Mouse (Mus musculus): ENCODE results near the gene Gm28308. TPM values are rescaled to one million over a fixed set of nuclear protein-coding genes. Genes with fewer than 3 reads are reported as not detected.

The Gm28308 gene
- polyA plus RNA-seq, 1 experiment from 2014 or later: not detected

DNA sequence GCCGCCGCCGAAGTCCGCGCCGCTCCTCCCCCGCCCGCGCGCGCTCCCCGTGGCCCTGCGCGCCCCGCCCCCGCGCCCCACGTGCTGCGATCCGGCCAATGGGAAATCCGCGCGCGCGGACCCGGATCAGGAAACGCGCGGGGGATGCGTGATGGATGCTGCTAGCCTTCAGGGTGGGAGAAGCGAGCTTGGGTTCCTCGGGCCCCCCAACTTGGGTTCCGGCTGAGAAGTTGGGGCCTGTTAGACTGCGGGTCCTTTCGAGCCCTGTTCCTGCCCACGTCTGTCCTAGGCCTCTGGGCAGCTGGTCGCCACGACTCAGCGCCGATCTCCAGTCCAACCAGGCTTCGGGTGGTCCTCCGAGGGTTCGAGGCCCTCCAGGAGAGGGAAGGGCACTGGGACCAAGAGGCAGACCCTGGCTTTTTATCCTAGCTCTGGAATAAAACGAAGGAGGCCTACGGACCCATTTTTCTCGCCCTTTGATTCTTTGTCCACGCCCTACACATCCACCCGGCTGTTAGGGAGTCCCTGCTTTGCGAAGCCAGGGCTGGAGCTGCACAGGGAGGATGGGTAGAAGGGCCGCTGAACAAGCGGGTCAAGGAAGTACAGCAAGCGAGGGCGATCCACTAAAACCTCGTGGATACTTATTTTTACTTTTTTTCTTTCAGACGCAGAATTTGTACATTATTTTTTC lies 21.1 kb downstream of the Gm28308 start:
- H3K4me3 ChIP-seq (ENCODE audit: low read length): peak overlapping the region; percentile 70
- H3K9ac ChIP-seq (ENCODE audit: low read depth, low read length): peak overlapping the region; percentile 73
- H3K9me3 ChIP-seq (ENCODE audit: control insufficient read depth, low read length): no peaks in the 10 kb centered on the region
- peaks cover 32% of the 10 kb centered on the region for H3K4me1 ChIP-seq (ENCODE audit: control insufficient read depth, insufficient read depth, low read length)
- no peaks in the 10 kb centered on the region for H3K36me3 ChIP-seq (ENCODE audit: control insufficient read depth, insufficient read depth, low read length)
- H3K27ac ChIP-seq (ENCODE audit: low read length): peak overlapping the region; percentile 89
- WGBS: 1% methylated on average over 43 of the region's 55 CpGs
- no peaks in the 10 kb centered on the region; the same call in 1 of the 2 replicates for H3K27me3 ChIP-seq (replicated peaks; ENCODE audit: control insufficient read depth, insufficient read depth, low read length)
- H3K4me2 ChIP-seq (ENCODE audit: low read depth, low read length): peak overlapping the region; percentile 95
- peak; percentile 71 for ATAC-seq

DNA sequence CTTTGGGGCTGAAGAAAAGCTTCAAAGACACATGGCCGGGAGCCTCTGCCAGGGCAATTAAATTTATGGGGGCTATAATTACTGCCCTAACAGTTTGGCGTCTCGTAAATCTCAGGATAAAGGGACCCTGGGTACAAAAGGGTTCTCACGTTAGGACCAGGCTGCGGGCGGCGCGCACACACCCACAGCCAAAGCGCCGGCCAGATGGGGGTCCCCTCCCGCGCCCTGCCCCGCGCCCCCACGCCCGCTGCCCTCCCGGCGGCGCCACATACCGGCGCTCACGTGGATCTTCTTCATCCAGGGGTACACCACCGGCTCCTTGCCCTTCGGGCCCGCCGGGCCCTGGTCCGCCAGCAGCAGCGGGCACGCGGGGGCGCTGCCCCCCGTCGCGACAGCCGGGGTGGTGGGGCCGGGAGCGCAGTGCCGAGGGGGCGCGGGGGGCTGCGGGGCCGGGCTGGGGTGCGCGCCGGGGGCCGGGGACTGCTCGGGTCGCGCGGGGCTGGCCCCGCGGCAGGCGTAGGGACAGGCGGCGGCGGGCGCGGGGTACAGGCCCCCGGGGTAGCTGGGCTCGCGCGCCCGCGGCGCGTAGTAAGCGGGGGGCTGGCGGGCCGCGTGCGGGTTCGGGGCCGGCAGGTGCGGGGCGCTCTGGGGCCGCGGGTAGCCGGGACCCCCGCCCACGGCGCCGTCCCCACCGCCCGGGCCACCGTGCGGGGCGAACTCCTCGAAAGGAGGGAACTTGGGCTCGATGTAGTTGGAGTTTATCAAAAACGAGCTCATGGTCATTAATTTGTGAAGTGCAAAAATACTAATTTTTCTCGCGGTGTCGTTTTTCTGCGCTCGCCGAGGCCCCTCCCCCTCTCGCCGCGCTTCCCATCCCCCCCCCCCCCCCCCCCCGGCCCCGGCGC lies 22.0 kb downstream of the Gm28308 start, which contains the start of gene Hoxa4:
Gene Hoxa4, minus strand, starts transcription at position 848 of the 905 bp plus-strand sequence.
- Histone ChIP-seq H3K4me1 (ENCODE audit: control insufficient read depth, insufficient read depth, low read length) (peaks cover 36% of the 10 kb centered on the region), H3K36me3 (ENCODE audit: control insufficient read depth, insufficient read depth, low read length) (no peaks in the 10 kb centered on the region), H3K9ac (ENCODE audit: low read depth, low read length) (peak within 1 kb of the TSS; percentile 89), H3K27me3 (replicated peaks; ENCODE audit: control insufficient read depth, insufficient read depth, low read length) (no peaks in the 10 kb centered on the region; the same call in 1 of the 2 replicates), H3K4me3 (ENCODE audit: low read length) (peak within 1 kb of the TSS; percentile 70), H3K4me2 (ENCODE audit: low read depth, low read length) (peak within 1 kb of the TSS; percentile 95), H3K27ac (ENCODE audit: low read length) (peak within 1 kb of the TSS; percentile 93), H3K9me3 (ENCODE audit: control insufficient read depth, low read length) (no peaks in the 10 kb centered on the region)
- ATAC-seq: peak; percentile 49
- under 1% methylated on average over 76 of the region's 102 CpGs for WGBS

DNA sequence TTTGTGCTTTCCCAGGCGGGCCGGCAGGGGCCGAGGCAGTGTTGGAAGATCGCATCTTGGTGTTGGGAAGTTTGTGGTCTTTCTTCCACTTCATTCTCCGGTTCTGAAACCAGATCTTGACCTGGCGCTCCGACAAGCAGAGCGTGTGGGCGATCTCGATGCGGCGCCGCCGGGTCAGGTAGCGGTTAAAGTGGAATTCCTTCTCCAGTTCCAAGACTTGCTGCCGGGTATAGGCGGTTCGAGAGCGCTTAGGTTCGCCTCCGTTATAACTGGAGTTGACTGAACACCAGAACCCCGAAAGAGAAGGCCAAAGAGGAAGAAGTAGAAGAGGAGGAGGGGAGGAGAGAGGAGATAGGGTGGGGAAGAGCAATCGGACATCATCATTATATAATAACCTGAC lies 22.7 kb downstream of the Gm28308 start:
- Histone ChIP-seq H3K4me3 (ENCODE audit: low read length) (peak overlapping the region; percentile 70), H3K9ac (ENCODE audit: low read depth, low read length) (peak overlapping the region; percentile 89), H3K4me1 (ENCODE audit: control insufficient read depth, insufficient read depth, low read length) (peaks cover 40% of the 10 kb centered on the region), H3K27me3 (replicated peaks; ENCODE audit: control insufficient read depth, insufficient read depth, low read length) (no peaks in the 10 kb centered on the region), H3K27ac (ENCODE audit: low read length) (peak overlapping the region; percentile 93), H3K9me3 (ENCODE audit: control insufficient read depth, low read length) (no peaks in the 10 kb centered on the region), H3K36me3 (ENCODE audit: control insufficient read depth, insufficient read depth, low read length) (no peaks in the 10 kb centered on the region), H3K4me2 (ENCODE audit: low read depth, low read length) (peak overlapping the region; percentile 95)
- 9% methylated on average over 23 of the region's 23 CpGs for WGBS
- 0 out of 2 replicates have a peak, but pooled peaks have one; percentile 2 for ATAC-seq

DNA sequence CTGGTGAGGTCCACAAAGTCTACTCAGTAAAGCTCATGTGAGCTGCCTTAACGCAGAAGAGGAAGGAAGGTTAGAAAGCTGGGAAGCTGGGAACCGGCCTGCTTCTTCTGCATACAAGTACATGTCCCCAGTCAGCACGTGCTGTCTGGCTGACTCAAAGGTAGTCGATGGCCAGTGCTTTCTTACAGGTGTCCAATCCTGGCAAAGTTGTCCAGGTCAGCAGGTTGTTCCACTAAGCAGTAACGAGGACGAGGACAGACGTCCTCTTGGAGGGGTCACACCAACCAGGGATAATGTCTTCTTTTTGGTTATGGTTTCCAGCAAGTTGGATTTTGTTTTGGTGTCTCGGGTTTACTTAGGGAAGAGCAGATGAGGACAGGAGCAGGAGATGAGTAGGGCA lies 23.2 kb downstream of the Gm28308 start:
- H3K36me3 ChIP-seq (ENCODE audit: control insufficient read depth, insufficient read depth, low read length): no peaks in the 10 kb centered on the region
- H3K27ac ChIP-seq (ENCODE audit: low read length): peak overlapping the region; percentile 93
- H3K4me2 ChIP-seq (ENCODE audit: low read depth, low read length): peak overlapping the region; percentile 95
- 33% methylated on average over 8 of the region's 8 CpGs for WGBS
- H3K9ac ChIP-seq (ENCODE audit: low read depth, low read length): peak overlapping the region; percentile 89
- peaks cover 41% of the 10 kb centered on the region for H3K4me1 ChIP-seq (ENCODE audit: control insufficient read depth, insufficient read depth, low read length)
- no peaks in the 10 kb centered on the region for H3K27me3 ChIP-seq (replicated peaks; ENCODE audit: control insufficient read depth, insufficient read depth, low read length)
- no peak for ATAC-seq
- H3K4me3 ChIP-seq (ENCODE audit: low read length): peak overlapping the region; percentile 70
- H3K9me3 ChIP-seq (ENCODE audit: control insufficient read depth, low read length): no peaks in the 10 kb centered on the region

DNA sequence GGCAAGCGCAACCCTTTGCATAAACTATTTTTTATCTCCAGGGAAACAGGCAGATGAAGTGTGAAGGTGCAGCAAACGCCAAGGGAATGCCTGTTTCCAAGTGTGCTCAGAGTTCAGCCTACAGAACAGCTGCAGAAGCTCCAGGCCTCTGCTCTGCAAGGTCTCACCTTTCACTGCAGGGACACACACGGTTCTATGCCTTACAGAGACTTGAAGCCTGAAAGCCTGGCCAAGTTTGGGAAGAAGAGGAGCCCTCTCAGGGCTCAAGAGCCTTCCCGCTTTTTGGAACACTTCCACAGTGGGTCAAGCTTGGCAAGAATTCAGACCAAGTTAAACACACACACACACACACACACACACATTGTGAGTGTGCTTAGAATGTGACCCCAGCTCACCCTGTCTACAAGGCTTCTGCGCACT lies 24.0 kb downstream of the Gm28308 start:
- no peaks in the 10 kb centered on the region for H3K36me3 ChIP-seq (ENCODE audit: control insufficient read depth, insufficient read depth, low read length)
- peak overlapping the region; percentile 16; the same call in 1 of the 2 replicates for H3K4me2 ChIP-seq (ENCODE audit: low read depth, low read length)
- H3K9me3 ChIP-seq (ENCODE audit: control insufficient read depth, low read length): no peaks in the 10 kb centered on the region
- H3K27ac ChIP-seq (ENCODE audit: low read length): peak overlapping the region; percentile 93
- WGBS: 36% methylated on average over 5 of the region's 5 CpGs
- no peak for ATAC-seq
- H3K27me3 ChIP-seq (replicated peaks; ENCODE audit: control insufficient read depth, insufficient read depth, low read length): no peaks in the 10 kb centered on the region
- peaks cover 41% of the 10 kb centered on the region for H3K4me1 ChIP-seq (ENCODE audit: control insufficient read depth, insufficient read depth, low read length)
- peak overlapping the region; percentile 0; the same call in 1 of the 2 replicates for H3K4me3 ChIP-seq (ENCODE audit: low read length)
- H3K9ac ChIP-seq (ENCODE audit: low read depth, low read length): peak overlapping the region; percentile 25; the same call in 1 of the 2 replicates

DNA sequence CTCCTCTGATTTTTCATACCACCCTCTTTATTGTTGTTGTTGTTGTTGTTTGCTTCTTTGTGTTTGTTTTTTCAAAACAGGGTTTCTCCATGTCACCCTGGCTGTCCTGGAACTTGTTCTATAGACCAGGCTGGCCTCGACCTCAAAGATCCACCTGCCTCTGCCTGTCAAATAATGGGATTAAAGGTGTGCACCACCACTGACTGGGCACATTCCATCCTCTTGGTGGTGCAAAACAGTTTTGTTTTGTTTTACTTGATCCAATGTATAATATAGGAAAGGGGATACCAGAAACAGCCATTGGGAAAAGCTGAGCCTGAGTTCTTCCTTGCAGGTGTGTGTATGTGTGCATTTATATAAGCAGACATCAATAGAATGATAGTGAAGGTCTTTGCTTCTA lies 26.6 kb downstream of the Gm28308 start:
- H3K9me3 ChIP-seq (ENCODE audit: control insufficient read depth, low read length): no peaks in the 10 kb centered on the region
- no peak overlapping the region for H3K27ac ChIP-seq (ENCODE audit: low read length)
- WGBS: 55% methylated on average over 1 of the region's 1 CpGs
- ATAC-seq: no peak
- H3K27me3 ChIP-seq (replicated peaks; ENCODE audit: control insufficient read depth, insufficient read depth, low read length): peaks cover 2% of the 10 kb centered on the region; the same call in 1 of the 2 replicates
- no peaks in the 10 kb centered on the region for H3K36me3 ChIP-seq (ENCODE audit: control insufficient read depth, insufficient read depth, low read length)
- H3K9ac ChIP-seq (ENCODE audit: low read depth, low read length): no peak overlapping the region
- H3K4me1 ChIP-seq (ENCODE audit: control insufficient read depth, insufficient read depth, low read length): peaks cover 51% of the 10 kb centered on the region
- H3K4me2 ChIP-seq (ENCODE audit: low read depth, low read length): no peak overlapping the region
- no peak overlapping the region for H3K4me3 ChIP-seq (ENCODE audit: low read length)

DNA sequence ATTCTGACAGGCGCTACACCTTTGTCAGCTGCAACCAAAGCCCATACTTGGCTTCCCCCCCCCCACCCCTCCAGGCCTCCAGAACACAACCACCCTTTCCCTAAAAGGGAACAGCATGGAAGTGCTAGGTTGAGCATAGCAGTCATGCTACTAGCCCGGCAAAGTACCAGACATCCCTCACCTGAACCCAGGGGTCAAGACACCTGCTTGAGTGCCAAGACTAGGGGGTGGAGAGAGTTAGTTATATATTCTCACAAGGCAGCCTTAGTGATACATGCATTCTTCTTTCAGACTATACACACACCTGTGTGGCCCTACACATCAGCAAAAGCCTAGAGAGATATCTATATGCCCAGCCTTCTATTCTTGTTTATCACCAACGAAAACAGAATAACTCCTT lies 27.3 kb downstream of the Gm28308 start:
- Histone ChIP-seq H3K27ac (ENCODE audit: low read length) (no peak overlapping the region; the same call in 1 of the 2 replicates), H3K36me3 (ENCODE audit: control insufficient read depth, insufficient read depth, low read length) (no peaks in the 10 kb centered on the region), H3K4me1 (ENCODE audit: control insufficient read depth, insufficient read depth, low read length) (peaks cover 57% of the 10 kb centered on the region), H3K27me3 (replicated peaks; ENCODE audit: control insufficient read depth, insufficient read depth, low read length) (peaks cover 6% of the 10 kb centered on the region), H3K9me3 (ENCODE audit: control insufficient read depth, low read length) (no peaks in the 10 kb centered on the region), H3K9ac (ENCODE audit: low read depth, low read length) (peak overlapping the region; percentile 41; the same call in 1 of the 2 replicates), H3K4me3 (ENCODE audit: low read length) (no peak overlapping the region), H3K4me2 (ENCODE audit: low read depth, low read length) (peak overlapping the region; percentile 44; the same call in 1 of the 2 replicates)
- ATAC-seq: no peak
- WGBS: 40% methylated on average over 3 of the region's 3 CpGs

DNA sequence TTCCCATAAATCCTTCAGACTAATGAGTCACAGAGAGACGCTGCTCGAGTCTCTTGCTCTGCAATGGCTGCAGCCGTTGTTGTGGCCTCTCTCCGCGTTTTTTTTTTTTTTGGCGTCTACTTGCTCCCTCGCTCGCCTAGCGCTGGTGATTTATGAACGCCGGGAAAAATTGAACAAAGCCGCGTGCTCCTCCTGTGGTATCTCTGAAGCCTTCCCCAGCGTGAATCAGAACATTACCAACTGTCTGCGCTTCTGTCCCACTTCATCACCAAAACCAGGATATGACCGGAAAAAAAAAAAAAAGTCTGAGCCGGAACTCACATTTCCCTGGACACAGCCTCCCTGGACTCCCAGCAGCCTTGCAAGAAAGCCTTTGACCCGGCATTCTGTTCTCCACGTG lies 27.9 kb downstream of the Gm28308 start:
- Histone ChIP-seq H3K9me3 (ENCODE audit: control insufficient read depth, low read length) (no peaks in the 10 kb centered on the region), H3K4me3 (ENCODE audit: low read length) (peak overlapping the region; percentile 20), H3K36me3 (ENCODE audit: control insufficient read depth, insufficient read depth, low read length) (no peaks in the 10 kb centered on the region), H3K27ac (ENCODE audit: low read length) (peak overlapping the region; percentile 86; the same call in 1 of the 2 replicates), H3K27me3 (replicated peaks; ENCODE audit: control insufficient read depth, insufficient read depth, low read length) (peaks cover 6% of the 10 kb centered on the region), H3K9ac (ENCODE audit: low read depth, low read length) (peak overlapping the region; percentile 41), H3K4me2 (ENCODE audit: low read depth, low read length) (peak overlapping the region; percentile 44), H3K4me1 (ENCODE audit: control insufficient read depth, insufficient read depth, low read length) (peaks cover 59% of the 10 kb centered on the region)
- 7% methylated on average over 19 of the region's 19 CpGs for WGBS
- no peak for ATAC-seq

DNA sequence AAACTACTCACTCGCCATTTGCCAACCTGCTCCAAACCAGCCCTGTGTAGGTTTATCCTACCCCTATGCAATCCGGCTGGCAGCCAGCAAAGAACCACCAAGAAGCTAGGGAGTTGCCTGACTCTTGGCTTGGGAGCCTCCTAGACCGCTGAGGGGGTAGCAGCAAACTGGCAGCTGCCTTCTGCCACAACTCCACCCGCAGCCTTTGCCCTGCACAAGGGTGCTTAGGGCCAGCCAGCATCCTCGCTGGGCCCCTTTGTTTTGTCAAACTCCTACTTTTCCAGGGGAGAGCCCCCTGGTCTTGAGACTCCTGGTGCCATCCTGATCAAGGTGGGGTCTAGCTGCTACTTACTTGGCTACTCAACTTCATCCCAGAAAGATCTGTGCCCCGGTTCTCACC lies 28.5 kb downstream of the Gm28308 start:
- no peak for ATAC-seq
- Histone ChIP-seq H3K27ac (ENCODE audit: low read length) (peak overlapping the region; percentile 86), H3K36me3 (ENCODE audit: control insufficient read depth, insufficient read depth, low read length) (no peaks in the 10 kb centered on the region), H3K9ac (ENCODE audit: low read depth, low read length) (no peak overlapping the region), H3K27me3 (replicated peaks; ENCODE audit: control insufficient read depth, insufficient read depth, low read length) (peaks cover 6% of the 10 kb centered on the region), H3K4me3 (ENCODE audit: low read length) (no peak overlapping the region), H3K4me1 (ENCODE audit: control insufficient read depth, insufficient read depth, low read length) (peaks cover 54% of the 10 kb centered on the region), H3K4me2 (ENCODE audit: low read depth, low read length) (peak overlapping the region; percentile 44), H3K9me3 (ENCODE audit: control insufficient read depth, low read length) (no peaks in the 10 kb centered on the region)
- 39% methylated on average over 6 of the region's 6 CpGs for WGBS
